Mouse (Mus musculus) thymus, adult 18-20 months (tissue): ENCODE results near the gene Vmn1r35.
"Not testable (repeated sequence)": the region's sequence is repeated elsewhere in the genome, so short reads cannot be mapped to it uniquely, and the experiment has no call there.

ENCODE experiments used
- DNase-seq, 2 experiments: peaks; one replicate each; pipeline ENCODE4 v3.0.0; 2022; ENCODE audit warnings: mixed read lengths in 2 of 2

Gene Vmn1r35

DNA sequence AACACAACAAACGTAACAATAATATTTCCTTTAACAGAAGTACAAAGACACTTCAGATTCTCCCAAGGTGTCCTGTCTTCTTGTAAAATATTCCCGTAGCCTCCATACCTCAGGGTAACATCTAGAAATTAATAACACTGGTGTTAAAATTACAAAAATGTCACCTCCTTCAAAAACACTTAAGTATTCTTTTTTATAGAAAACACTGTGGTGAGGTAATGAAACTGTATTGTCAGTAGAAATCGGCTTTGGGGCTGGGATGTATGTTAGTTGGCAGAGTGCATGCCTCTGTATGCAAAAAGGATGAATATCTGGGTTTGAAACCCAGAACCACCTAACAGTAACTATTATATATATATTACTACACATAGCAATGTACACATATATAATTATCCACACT is at the start of gene Vmn1r35:
TSS of gene Vmn1r35 (minus strand) at position 101 of the 400 bp plus-strand sequence.
- no peak for DNase-seq

- DNase-seq = not testable (repeated sequence)
These were observed 43.4 kb upstream of the Vmn1r35 start, which contains the start of gene Vmn1r37 for GRCm38 (mm10) chr6:66729082-66729481. TSS of gene Vmn1r37 (plus strand) at chr6:66729382.

- DNase-seq = not testable (repeated sequence)
These were observed 33.4 kb upstream of the Vmn1r35 start, which contains the start of gene Vmn1r36 for GRCm38 (mm10) chr6:66719068-66719467. TSS of gene Vmn1r36 (minus strand) at chr6:66719168.

- DNase-seq = no peak
These were observed 28.1 kb upstream of the Vmn1r35 start for GRCm38 (mm10) chr6:66713854-66714253.

GRCm38 (mm10) chr6:66708901-66709300 is 23.2 kb upstream of the Vmn1r35 start:
- no peak for DNase-seq

DNA sequence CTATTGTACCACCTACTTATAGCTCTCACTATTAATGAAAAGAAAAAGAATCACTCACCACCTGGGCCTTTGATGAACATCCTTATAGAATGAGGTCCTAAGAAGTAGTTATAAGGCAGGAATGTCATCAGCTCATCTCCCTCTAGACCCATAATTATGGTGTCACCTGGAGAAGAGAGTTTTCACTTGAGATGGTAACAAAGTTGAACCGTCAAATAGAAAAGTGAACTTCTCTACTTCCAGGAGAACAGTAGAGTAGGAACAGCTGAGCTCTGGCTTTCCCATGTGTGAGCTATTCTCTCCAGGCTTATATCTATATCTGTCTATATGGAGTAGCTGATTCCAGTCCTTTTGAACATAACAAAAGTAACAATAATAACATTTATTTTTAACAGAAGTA is 41.9 kb downstream of the Vmn1r35 start, which contains the start of gene Vmn1r34:
TSS of gene Vmn1r34 (minus strand) at position 101 of the 400 bp plus-strand sequence.
- DNase-seq = no peak
